Mouse (Mus musculus): ENCODE data around the gene Tmem198.

Tmem198 gene

GRCm38 (mm10) chr1:75487405-75488161 lies 8.3 kb downstream of the Tmem198 start:
- in situ Hi-C loops (cut with MboI): no loop called here

DNA sequence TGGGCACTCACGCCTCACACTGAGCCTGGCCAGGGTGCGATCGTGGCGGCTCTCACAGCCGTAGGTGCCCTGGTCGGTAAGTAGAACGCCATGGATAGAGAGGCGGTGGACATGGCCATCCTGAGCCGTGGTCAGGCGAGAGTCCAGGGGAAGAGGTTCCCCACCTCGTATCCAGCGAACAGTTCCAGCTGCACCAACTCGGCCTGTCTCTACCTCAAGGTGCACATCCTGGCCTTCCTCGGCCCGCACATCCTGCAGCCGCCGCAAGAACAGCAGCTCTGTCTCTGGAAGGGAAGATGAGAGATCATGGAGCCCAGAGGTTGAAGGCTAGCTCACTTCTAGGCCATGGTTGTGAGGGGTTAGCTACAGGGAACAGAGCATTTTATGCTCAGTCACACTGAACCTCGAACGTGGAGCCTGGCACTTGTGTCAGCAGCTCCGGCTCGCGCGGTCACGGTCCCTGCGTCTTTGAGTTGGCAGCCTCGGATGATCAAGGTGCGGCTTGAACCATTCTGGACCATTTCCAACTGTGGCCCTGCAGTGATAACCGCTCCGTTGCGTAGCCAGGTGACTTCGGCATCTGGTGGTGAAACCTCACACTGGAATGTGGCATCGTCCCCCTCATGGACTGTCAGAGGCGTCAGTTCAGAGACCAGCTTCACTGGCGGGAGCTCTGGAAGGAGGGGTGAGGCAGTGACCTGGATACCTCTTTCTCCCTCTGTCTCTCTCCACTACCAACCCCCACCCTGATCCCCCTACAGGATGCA lies 11.6 kb downstream of the Tmem198 start:
- in situ Hi-C loops (cut with MboI): no loop called here

GRCm38 (mm10) chr1:75492579-75493170 lies 13.3 kb downstream of the Tmem198 start:
- in situ Hi-C loops (cut with MboI): no loop called here

DNA sequence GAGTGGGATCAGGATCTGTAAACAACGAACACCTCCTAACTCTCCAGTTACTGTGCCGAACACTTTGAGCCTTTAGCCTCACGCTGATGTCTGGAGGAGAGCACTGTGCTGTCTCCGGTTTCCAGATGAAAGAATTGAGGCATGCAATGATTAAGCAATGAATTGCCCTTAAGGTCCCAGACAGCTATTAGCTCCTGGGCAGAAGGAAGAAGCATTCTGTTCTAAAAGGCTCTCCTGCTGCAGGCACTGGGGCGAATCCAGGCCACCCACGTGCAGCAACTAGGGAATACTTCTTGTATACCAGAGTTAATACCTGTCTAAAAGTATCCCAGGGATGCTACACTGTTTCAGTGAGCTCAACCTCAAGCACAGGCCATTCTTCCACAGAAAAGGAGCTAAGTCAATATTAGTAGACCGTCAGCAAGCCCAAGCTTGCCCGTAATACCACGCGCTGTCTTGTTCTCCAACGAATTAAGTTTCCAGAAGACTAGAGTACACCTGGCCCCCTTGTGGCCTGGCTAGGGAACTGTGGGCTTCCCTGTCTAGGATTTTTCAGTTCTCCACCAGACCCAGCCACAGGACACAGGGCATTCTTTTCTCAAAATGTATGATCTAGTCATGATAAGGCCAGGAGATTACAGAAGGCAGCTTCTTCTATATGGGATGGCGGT lies 15.7 kb downstream of the Tmem198 start:
- in situ Hi-C loops (cut with MboI): no loop called here

DNA sequence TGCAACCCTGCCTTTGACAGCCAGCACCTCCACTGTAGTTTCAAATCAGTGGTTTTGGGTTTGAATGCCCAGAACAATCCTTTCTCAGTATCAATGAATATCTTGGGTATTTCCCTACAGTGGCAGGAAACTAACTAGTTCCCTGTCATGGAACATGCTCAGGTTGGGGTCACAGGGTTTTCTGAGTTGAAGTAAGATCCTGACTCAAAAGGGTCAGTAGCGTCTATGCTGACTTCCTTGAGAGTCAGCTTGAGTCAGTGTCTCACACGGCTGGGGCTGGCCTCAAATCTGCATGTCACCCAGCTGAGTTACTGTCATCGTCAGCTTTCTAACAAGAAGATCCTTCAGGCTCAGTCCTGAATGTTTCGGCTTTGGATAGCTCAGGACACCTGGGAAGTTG lies 19.6 kb downstream of the Tmem198 start:
- in situ Hi-C loops (cut with MboI): no loop called here

GRCm38 (mm10) chr1:75499441-75499840 lies 20.1 kb downstream of the Tmem198 start:
- in situ Hi-C loops (cut with MboI): no loop called here

- in situ Hi-C loops (cut with MboI): no loop called here
Observed at GRCm38 (mm10) chr1:75501905-75502304, 22.6 kb downstream of the Tmem198 start.

DNA sequence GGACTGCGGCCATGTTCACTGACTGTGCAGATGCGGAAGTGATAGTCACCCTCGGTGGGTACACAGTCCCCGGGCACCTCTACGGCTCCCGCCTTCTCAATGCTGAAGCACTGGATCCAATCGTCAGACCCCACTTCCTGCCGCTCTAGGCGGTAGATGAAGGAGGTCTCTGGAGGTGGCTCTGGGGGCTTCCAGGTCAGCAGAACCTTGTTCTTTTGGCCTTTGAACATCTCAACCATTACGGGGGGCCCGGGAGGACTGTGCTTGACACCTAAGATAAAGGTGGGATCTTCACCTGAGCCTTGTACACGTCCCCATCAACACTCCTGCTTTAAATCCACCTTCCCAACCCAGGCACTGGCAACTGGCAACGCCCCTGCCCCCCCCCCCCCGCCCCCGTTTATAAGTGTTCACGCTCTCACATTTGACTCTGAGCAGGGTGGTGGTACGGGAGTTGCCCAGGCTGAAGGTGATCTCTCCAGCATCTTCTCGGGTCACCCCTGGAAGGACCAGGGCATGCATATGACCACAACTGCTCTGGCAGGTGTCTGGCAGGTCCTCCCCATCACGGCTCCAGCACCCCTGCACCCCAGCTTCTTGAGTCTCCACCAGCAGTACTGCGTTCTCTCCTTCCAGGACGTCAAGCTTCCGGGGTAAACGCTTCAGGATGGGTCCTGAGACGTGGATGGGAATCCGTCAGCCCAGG lies 23.8 kb downstream of the Tmem198 start:
- in situ Hi-C loops (cut with MboI): no loop called here

DNA sequence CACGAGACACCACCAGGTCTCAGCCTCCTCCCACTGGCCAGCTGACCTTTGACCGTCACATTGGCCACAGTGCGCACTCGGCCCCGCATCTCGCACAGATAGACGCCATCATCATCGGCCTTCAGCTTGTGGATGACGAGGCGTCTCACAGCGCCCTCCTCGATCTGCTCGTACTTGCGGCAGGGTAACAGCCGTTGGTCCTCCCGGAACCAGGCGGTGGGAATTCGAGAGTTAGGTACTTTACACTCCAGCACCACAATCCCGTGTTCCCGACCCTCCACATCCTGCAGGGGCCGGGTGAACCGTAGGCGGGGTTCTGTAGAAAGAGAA lies 24.3 kb downstream of the Tmem198 start:
- in situ Hi-C loops (cut with MboI): no loop called here

- in situ Hi-C loops (cut with MboI): no loop called here
Observed at GRCm38 (mm10) chr1:75504256-75505045, 25.1 kb downstream of the Tmem198 start.

DNA sequence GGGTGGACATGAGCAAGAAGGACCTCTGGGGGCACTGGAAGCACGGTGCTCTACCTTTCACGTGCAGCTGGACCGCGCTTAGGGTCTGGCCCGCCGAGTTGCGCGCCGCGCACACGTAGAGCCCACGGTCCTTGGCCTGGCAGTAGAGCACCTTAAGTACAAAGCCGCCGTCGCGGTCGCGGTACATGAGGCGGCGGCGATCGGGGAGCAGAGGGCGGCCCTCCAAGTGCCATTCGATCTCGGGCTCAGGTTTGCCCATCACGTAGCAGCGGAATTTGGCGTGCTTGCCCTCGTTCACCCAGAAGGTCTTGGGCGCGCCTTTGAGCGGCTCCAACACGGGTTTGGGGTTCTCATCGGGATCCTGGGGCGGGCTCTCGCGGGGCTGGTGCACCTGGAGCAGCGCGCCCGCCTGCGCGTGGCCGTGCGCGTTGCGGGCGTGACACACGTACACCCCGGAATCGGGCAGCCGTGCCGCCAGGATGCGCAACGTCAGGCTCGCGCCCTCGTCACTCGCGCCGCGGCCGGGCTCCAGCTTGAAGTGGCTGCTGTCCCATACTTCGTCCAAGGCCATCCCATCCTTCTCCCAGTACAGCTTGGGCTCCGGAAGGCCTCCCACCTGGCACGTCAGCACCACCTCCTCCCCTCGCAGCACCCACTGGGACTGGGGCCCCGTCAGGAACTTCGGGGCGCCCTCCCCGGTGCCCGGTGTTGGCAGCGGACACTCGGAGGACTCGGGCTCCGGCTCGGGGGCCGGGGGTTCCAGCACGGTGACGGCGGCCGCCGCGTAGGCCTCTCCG lies 26.0 kb downstream of the Tmem198 start:
- in situ Hi-C loops (cut with MboI): no loop called here

DNA sequence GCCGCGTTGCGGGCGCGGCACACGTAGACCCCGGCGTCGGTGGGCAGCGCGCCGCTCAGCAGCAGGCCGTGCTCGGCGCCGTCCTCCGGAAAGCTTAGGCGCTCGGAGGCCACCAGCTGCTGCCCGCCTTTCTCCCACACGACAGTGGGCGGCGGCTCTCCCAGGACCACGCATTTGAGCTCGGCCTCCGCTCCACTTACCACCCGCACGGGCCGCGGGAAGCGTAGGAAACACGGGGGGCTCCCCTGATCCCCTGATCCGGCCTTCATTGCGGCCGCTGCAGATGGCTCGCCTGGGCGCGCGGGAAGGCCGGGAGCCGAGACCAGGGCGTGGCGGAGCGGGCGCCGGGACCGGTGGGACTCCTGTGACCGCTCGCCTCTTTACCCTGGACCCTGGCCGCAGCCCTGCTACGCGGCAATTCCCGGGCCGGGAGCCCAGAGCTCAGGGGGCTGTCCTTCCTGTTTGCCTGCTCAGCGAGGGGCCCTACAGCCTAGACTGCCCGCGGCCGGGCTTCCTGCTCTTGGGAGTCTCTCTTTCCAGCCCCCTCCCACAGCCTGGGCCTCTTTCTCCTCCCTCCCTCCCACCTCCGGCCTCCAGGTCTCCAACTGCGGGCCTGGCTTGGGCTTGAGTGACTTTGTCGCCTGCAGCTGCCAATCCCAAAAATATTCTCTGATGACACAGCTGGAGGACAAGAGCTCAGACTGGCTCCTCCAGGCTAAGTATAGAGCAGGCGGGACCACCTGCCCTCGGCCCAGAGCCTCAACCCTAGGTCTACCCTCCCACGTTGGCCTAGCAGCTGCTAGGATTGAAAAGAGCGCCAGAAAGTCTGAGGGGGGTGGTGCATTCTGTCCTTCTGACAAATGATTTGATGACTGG lies 26.9 kb downstream of the Tmem198 start, which contains the start of gene Obsl1:
Gene Obsl1 (minus strand): TSS at position 497 of the 876 bp plus-strand sequence.
- in situ Hi-C loops (cut with MboI): no loop called here

DNA sequence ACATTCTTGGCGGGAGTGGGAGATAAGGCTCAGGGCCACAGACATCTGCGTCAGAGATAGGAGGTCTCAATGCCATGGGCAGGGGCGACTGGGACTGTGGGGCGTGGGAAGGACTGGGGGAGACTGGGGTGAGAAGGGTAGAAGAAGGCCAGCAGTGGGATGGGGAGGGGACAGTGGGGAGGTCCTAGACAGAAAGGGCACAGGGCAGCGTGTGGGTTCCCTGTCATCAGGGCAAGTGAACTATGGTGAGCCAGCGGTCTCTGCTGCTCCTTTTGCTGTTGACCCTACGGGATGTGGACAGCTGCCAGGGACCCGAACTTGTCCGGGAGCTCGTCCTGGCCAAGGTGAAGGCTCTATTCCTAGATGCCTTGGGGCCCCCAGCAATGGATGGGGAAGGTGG lies 27.7 kb downstream of the Tmem198 start, which contains the start of gene Inha:
Gene Inha (plus strand): TSS at position 72 of the 400 bp plus-strand sequence.
- in situ Hi-C loops (cut with MboI): no loop called here

DNA sequence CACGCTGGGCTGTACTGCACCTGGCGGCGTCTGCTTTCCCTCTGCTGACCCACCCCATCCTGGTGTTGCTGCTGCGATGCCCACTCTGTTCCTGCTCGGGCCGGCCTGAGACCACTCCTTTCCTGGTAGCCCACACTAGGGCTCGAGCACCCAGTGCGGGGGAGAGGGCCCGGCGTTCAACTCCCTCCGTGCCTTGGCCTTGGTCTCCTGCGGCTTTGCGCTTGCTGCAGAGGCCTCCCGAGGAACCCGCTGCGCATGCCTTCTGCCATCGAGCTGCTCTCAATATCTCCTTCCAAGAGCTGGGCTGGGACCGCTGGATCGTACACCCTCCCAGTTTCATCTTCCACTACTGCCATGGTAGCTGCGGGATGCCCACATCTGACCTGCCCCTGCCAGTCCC lies 30.3 kb downstream of the Tmem198 start:
- in situ Hi-C loops (cut with MboI): no loop called here

DNA sequence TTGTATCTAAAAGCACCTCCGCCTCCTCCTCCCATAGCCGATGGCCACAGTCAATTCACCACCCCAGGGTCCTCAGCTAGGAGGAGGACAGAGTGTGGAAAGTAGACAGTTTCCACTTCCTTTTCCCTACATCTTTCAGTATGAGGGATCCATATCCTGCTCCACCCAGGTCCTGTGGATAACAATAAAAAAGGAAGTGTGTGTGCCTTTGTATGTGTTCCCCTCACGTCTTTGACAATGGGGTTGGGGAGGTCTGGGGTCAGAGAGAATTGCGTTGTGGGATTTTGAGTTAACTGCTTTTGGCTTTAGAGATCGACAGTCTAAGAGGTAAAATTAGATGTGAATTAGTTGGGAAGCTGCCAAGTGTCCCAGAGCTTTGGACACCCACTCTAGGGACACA lies 30.8 kb downstream of the Tmem198 start:
- in situ Hi-C loops (cut with MboI): no loop called here

- in situ Hi-C loops (cut with MboI): no loop called here
Observed at GRCm38 (mm10) chr1:75511437-75512210, 32.3 kb downstream of the Tmem198 start.

GRCm38 (mm10) chr1:75512550-75512949 lies 33.2 kb downstream of the Tmem198 start:
- in situ Hi-C loops (cut with MboI): no loop called here

DNA sequence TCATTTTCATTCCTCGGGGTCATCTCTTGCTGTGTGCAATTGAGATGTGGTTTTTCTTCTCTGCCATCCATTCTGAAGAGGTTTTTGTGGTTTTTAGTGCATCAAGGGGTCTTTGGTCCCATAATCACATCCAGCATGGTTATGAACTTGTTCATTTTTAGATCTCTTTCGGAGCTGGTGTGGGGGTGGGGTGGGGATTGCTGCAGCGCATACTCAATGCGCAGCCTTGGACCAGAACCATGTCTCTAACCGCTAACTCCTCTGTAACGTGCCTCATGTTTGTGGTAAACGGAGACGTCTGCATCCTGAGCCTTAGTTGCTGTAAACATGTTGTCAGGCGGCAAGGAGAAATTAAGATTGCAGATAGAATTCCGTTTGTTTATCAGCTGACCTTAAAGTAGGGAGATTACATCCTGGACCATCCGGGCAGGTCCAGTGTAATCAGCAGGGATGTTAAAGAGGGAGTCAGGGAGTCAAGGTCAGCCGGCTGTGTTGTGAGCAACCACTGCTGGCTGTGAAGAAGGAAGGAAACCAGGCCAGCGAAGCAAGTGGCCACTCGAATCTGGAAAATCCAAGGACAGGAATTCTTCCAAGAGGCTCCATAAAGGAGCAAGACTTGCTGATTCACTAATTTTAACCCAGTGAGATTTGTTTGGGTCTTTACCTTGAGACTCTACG lies 37.5 kb downstream of the Tmem198 start:
- in situ Hi-C loops (cut with MboI): no loop called here

Measured in mature B cell (primary cell).